Mouse (Mus musculus): ENCODE measurements around the gene Bmp4. TPM values are rescaled to one million over a fixed set of nuclear protein-coding genes. Genes with fewer than 3 reads are reported as not detected.
A peak's percentile ranks its signal among the peaks of the same experiment; 100 is the strongest.

Gene Bmp4
- polyA plus RNA-seq, 1 experiment: 0.02 TPM

DNA sequence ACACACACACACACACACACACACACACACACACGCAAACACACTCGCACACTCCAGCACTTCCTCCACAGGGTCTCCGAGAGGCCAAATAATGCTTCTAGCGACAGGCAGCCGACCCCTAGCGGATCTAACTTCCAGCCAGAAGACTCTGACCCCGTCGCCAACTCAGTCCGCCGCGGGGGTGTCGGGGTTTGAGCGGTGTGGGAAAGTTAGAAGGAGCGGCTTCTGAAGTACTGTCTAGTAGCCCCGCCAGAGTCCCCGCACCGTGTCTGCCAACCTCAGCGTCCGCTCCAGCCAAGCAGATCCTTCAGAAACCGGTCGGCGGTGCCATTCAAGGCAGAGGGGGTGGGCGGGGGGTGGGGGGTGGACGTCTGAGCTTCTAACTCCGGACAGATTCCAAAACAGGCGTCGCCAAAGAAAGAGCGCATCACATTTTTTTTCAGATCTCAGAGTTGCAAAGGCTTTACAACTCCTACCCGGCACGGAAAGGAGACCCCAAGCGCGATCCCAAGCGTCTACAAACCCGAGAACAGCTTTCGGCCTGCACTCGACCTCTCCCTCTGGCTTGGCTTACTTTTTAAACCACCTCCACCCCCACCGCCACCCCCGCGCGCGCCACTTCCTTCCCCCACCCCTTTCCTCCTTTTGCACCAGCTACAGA, 2.5 kb downstream of the Bmp4 start:
- H3K27me3 ChIP-seq (ENCODE audit: control insufficient read depth, insufficient read depth, insufficient read length): peaks cover 35% of the 10 kb centered on the region
- peak overlapping the region; percentile 69 for H3K4me2 ChIP-seq (ENCODE audit: low read depth)
- H3K79me2 ChIP-seq (ENCODE audit: control insufficient read depth, insufficient read depth): no peaks in the 10 kb centered on the region
- no peak overlapping the region for H3K4me3 ChIP-seq
- H3K36me3 ChIP-seq (ENCODE audit: control insufficient read depth, insufficient read depth): no peaks in the 10 kb centered on the region
- H3ac ChIP-seq (ENCODE audit: control insufficient read depth, insufficient read length): no peak overlapping the region
- TF ChIP-seq SRF (IDR thresholded peaks at IDR 0.05; ENCODE audit: control insufficient read depth, insufficient read length, low read depth) (no peak), MYOG (IDR thresholded peaks at IDR 0.05; ENCODE audit: control insufficient read depth in 1 of 3, insufficient read depth in 1 of 3, insufficient read length in 2 of 3, low read depth in 2 of 3) (no peak), E2F4 (IDR thresholded peaks at IDR 0.05; ENCODE audit: insufficient read depth) (no peak)

DNA sequence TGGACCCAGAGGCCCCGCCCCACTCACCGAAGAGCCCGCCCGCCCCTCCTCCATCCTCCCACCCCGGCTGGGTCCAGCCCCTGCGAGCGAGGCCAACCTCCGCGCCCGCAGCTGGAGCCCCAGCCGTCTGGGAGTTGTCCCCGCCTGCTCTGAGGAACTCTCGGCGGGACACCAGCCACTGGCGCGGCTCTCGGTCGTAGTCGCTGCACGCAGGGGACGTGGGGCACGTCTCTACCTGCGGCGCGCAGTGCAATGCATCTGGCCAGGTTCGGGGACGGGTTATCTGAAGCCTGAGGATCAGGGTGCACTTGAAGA, 3.2 kb downstream of the Bmp4 start:
- Histone ChIP-seq H3K27me3 (ENCODE audit: control insufficient read depth, insufficient read depth, insufficient read length) (peaks cover 35% of the 10 kb centered on the region), H3K79me2 (ENCODE audit: control insufficient read depth, insufficient read depth) (no peaks in the 10 kb centered on the region), H3K36me3 (ENCODE audit: control insufficient read depth, insufficient read depth) (no peaks in the 10 kb centered on the region), H3ac (ENCODE audit: control insufficient read depth, insufficient read length) (no peak overlapping the region), H3K4me3 (no peak overlapping the region), H3K4me2 (ENCODE audit: low read depth) (peak overlapping the region; percentile 69)
- TF ChIP-seq CEBPB (IDR thresholded peaks at IDR 0.05; ENCODE audit: insufficient read depth, poor library complexity, severe bottlenecking): no peak
- no peak for TF ChIP-seq MAX (IDR thresholded peaks at IDR 0.05; ENCODE audit: low read depth)
- no peak for TF ChIP-seq MYOD1 (IDR thresholded peaks at IDR 0.05; ENCODE audit: control insufficient read depth in 1 of 3, insufficient read length in 2 of 3, low read depth in 2 of 3)
- TF ChIP-seq MYOG (IDR thresholded peaks at IDR 0.05; ENCODE audit: control insufficient read depth in 1 of 3, insufficient read depth in 1 of 3, insufficient read length in 2 of 3, low read depth in 2 of 3): no peak
- no peak for TF ChIP-seq SRF (IDR thresholded peaks at IDR 0.05; ENCODE audit: control insufficient read depth, insufficient read length, low read depth)

DNA sequence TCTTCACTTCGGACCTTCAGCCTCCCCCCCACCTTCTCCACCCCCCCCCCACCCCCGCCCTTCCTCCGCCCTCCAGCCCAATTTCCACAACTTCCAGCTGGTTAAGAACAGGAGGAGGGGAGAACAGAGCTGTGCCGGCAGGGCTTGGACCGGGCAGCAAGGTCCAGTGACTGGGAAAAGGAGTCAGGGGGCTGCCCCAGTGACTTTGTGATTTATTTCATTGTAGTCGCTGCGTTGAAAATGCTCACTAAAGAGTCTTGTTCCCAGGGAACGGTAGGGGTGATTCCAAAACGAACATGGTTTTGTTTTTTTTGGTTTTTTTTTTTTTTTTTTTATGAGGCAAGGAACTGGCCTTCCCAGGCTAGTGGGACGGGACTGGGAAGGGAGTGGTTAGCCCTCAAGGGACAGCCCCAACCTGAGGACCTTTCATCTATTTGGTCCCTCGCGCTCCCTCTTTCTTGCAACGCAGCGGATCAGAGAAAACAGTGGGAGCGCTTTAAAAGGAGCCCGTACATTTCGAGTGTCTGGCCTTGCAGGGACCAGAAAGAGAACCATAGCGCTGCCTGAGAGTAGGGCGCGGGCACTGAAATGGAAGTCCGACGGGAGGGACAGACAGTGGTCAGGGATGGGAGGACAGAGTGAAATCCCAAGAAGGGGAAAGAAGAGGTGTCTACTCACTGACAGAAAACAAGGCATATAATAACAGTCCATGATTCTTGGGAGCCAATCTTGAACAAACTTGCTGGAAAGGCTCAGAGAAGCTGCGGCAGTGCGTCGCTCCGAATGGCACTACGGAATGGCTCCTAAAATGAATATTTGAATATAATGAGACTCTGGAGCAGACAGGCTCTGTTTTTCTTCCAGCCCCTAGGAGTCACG, 3.8 kb downstream of the Bmp4 start:
- TF ChIP-seq MYOG (IDR thresholded peaks at IDR 0.05; ENCODE audit: control insufficient read depth in 1 of 3, insufficient read depth in 1 of 3, insufficient read length in 2 of 3, low read depth in 2 of 3) (no peak), TCF12 (IDR thresholded peaks at IDR 0.05; ENCODE audit: insufficient read depth, poor library complexity, severe bottlenecking) (no peak), SRF (IDR thresholded peaks at IDR 0.05; ENCODE audit: control insufficient read depth, insufficient read length, low read depth) (no peak), TCF3 (IDR thresholded peaks at IDR 0.05; ENCODE audit: insufficient read length, low read depth) (no peak), E2F4 (IDR thresholded peaks at IDR 0.05; ENCODE audit: insufficient read depth) (no peak), POLR2A (IDR thresholded peaks at IDR 0.05; ENCODE audit: insufficient read length, low read depth) (no peak), MYOD1 (IDR thresholded peaks at IDR 0.05; ENCODE audit: control insufficient read depth in 1 of 3, insufficient read length in 2 of 3, low read depth in 2 of 3) (no peak), REST (IDR thresholded peaks at IDR 0.05; ENCODE audit: insufficient read depth, insufficient read length) (no peak), CEBPB (IDR thresholded peaks at IDR 0.05; ENCODE audit: insufficient read depth, poor library complexity, severe bottlenecking) (no peak), MAX (IDR thresholded peaks at IDR 0.05; ENCODE audit: low read depth) (no peak), USF1 (IDR thresholded peaks at IDR 0.05; ENCODE audit: low read depth) (no peak), POLR2AphosphoS2 (IDR thresholded peaks at IDR 0.05; ENCODE audit: insufficient read length, low read depth) (no peak)
- Histone ChIP-seq H3ac (ENCODE audit: control insufficient read depth, insufficient read length) (no peak overlapping the region), H3K79me2 (ENCODE audit: control insufficient read depth, insufficient read depth) (no peaks in the 10 kb centered on the region), H3K4me2 (ENCODE audit: low read depth) (no peak overlapping the region), H3K36me3 (ENCODE audit: control insufficient read depth, insufficient read depth) (no peaks in the 10 kb centered on the region), H3K4me3 (no peak overlapping the region), H3K27me3 (ENCODE audit: control insufficient read depth, insufficient read depth, insufficient read length) (peaks cover 35% of the 10 kb centered on the region)

DNA sequence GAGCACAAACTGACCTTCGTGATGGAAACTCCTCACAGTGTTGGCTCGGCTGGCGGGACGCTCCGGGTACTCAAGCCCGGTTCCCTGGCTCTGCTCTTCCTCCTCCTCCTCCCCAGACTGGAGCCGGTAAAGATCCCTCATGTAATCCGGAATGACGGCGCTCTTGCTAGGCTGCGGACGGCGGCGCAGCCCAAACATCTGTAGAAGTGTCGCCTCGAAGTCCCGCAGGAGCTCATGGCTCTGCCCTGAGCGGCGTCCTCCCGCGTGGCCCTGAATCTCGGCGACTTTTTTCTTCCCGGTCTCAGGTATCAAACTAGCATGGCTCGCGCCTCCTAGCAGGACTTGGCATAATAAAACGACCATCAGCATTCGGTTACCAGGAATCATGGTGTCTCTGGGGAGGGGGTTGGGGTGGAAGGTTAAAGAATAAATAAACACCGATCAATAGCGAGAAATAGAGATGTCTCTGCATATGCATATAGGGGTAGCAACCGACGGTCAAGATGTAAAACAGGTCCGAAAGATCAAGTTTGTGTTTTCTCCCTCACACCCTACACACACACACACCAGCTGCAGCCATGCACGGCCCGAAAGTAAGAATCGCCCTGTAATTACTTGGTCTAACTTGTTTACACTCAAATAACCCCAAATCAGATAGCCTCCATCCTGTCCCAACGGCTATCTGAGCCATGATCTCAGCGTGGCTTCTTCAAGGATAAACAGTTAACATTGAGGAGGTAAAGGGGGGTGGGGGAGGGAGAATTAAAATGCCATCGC, 4.6 kb downstream of the Bmp4 start:
- Histone ChIP-seq H3K4me2 (ENCODE audit: low read depth) (no peak overlapping the region), H3K4me3 (no peak overlapping the region), H3K27me3 (ENCODE audit: control insufficient read depth, insufficient read depth, insufficient read length) (peaks cover 35% of the 10 kb centered on the region), H3ac (ENCODE audit: control insufficient read depth, insufficient read length) (no peak overlapping the region), H3K36me3 (ENCODE audit: control insufficient read depth, insufficient read depth) (no peaks in the 10 kb centered on the region), H3K79me2 (ENCODE audit: control insufficient read depth, insufficient read depth) (no peaks in the 10 kb centered on the region)
- TF ChIP-seq MAX (IDR thresholded peaks at IDR 0.05; ENCODE audit: low read depth) (no peak), POLR2AphosphoS2 (IDR thresholded peaks at IDR 0.05; ENCODE audit: insufficient read length, low read depth) (no peak), MYOG (IDR thresholded peaks at IDR 0.05; ENCODE audit: control insufficient read depth in 1 of 3, insufficient read depth in 1 of 3, insufficient read length in 2 of 3, low read depth in 2 of 3) (no peak), POLR2A (IDR thresholded peaks at IDR 0.05; ENCODE audit: insufficient read length, low read depth) (no peak), TCF3 (IDR thresholded peaks at IDR 0.05; ENCODE audit: insufficient read length, low read depth) (no peak), CEBPB (IDR thresholded peaks at IDR 0.05; ENCODE audit: insufficient read depth, poor library complexity, severe bottlenecking) (no peak), TCF12 (IDR thresholded peaks at IDR 0.05; ENCODE audit: insufficient read depth, poor library complexity, severe bottlenecking) (no peak), MYOD1 (IDR thresholded peaks at IDR 0.05; ENCODE audit: control insufficient read depth in 1 of 3, insufficient read length in 2 of 3, low read depth in 2 of 3) (no peak), E2F4 (IDR thresholded peaks at IDR 0.05; ENCODE audit: insufficient read depth) (no peak), USF1 (IDR thresholded peaks at IDR 0.05; ENCODE audit: low read depth) (no peak), REST (IDR thresholded peaks at IDR 0.05; ENCODE audit: insufficient read depth, insufficient read length) (no peak), SRF (IDR thresholded peaks at IDR 0.05; ENCODE audit: control insufficient read depth, insufficient read length, low read depth) (no peak)
